Mouse (Mus musculus): ENCODE results near the gene Ostf1.

DNA sequence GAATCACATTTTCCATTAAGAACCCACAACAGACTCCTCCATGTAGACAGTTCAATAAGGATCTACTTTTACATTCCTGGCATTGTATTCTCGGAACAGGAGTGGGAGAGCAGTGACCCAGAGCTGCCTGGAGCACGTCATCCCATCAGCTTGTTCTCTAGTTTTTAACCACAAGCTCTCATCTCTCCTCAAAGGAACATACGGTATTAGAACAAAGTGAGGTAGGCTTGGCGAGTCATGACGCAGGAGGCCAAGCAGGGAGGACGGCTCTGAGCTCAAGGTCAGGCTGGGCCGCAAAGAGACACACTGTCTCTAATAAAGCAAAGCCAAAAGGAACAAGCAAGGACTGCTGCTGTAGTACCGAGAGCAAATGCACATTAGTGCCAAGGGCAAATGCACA is 32.6 kb downstream of the Ostf1 start:
- TF ChIP-seq CTCF (IDR thresholded peaks at IDR 0.05; ENCODE audit: control insufficient read depth, insufficient read depth, insufficient read length) (no peak), MAX (IDR thresholded peaks at IDR 0.05) (no peak), USF1 (IDR thresholded peaks at IDR 0.05; ENCODE audit: low read depth) (no peak), MYOG (IDR thresholded peaks at IDR 0.05; ENCODE audit: control insufficient read depth, extremely low read depth, insufficient read length) (no peak), MYOD1 (IDR thresholded peaks at IDR 0.05; ENCODE audit: control insufficient read depth, insufficient read length, low read depth) (no peak), FOSL1 (IDR thresholded peaks at IDR 0.05; ENCODE audit: insufficient read depth, low read length, poor library complexity, severe bottlenecking) (no peak)
